Mouse (Mus musculus) thymus, postnatal 36 days (tissue): ENCODE measurements around the gene Trim27.

Experiments used
- DNase-seq, 2 experiments: peaks; one replicate each; pipeline ENCODE4 v3.0.0; 2022; ENCODE audit warnings: mixed read lengths in 2 of 2

Trim27 gene

GRCm38 (mm10) chr13:21172241-21173027 is 6.8 kb upstream of the Trim27 start:
- DNase-seq = peak; percentile 57 to 60

GRCm38 (mm10) chr13:21173072-21173471 is 6.2 kb upstream of the Trim27 start:
- DNase-seq = peak in 1 of 2 experiments; percentile 26

- no peak for DNase-seq
Measured at GRCm38 (mm10) chr13:21176733-21177132, 2.5 kb upstream of the Trim27 start.

- DNase-seq = no peak
Measured at GRCm38 (mm10) chr13:21177657-21178056, 1.6 kb upstream of the Trim27 start.

GRCm38 (mm10) chr13:21178364-21178763 is 881 bp upstream of the Trim27 start:
- DNase-seq = no peak

- DNase-seq = peak; percentile 88 to 89
Measured at GRCm38 (mm10) chr13:21179724-21180550, 692 bp downstream of the Trim27 start.

- peak; percentile 81 to 85 for DNase-seq
Measured at GRCm38 (mm10) chr13:21180551-21181530, 1.6 kb downstream of the Trim27 start.

GRCm38 (mm10) chr13:21181996-21182395 is 2.8 kb downstream of the Trim27 start:
- DNase-seq = no peak

- DNase-seq = no peak
Measured at GRCm38 (mm10) chr13:21183066-21183465, 3.8 kb downstream of the Trim27 start.

- no peak for DNase-seq
Measured at GRCm38 (mm10) chr13:21183661-21184060, 4.4 kb downstream of the Trim27 start.

GRCm38 (mm10) chr13:21185521-21185920 is 6.3 kb downstream of the Trim27 start:
- no peak for DNase-seq

- no peak for DNase-seq
Measured at GRCm38 (mm10) chr13:21195406-21196228, 16.4 kb downstream of the Trim27 start.

GRCm38 (mm10) chr13:21197721-21198120 is 18.5 kb downstream of the Trim27 start:
- no peak for DNase-seq

GRCm38 (mm10) chr13:21198313-21198712 is 19.1 kb downstream of the Trim27 start:
- no peak for DNase-seq

GRCm38 (mm10) chr13:21199046-21200028 is 20.1 kb downstream of the Trim27 start:
- peak in 1 of 2 experiments; percentile 10 for DNase-seq

GRCm38 (mm10) chr13:21200043-21200999 is 21.1 kb downstream of the Trim27 start:
- DNase-seq = peak; percentile 85 to 88

- peak; percentile 15 to 29 for DNase-seq
Measured at GRCm38 (mm10) chr13:21215275-21215983, 36.2 kb downstream of the Trim27 start.

- no peak for DNase-seq
Measured at GRCm38 (mm10) chr13:21216781-21217180, 37.5 kb downstream of the Trim27 start.
